Mouse (Mus musculus) thymus, adult 2 months (tissue): Measurements from ENCODE around the gene Fam53b.

Experiments
- CTCF ChIP-seq: fragments of 200-500 bp; IDR thresholded peaks from 2 replicates; pipeline ENCODE4 v1.5.1; 2012; ENCODE audit warnings: mild to moderate bottlenecking, control low read depth, low read length, moderate library complexity, borderline replicate concordance; ENCODE audit not compliant: control insufficient read depth, poor library complexity, insufficient read depth; ENCODE audit errors: extremely low read depth
- POLR2A ChIP-seq: fragments of 200-500 bp; IDR thresholded peaks from 2 replicates; pipeline ENCODE4 v1.6.1; 2012; ENCODE audit warnings: mild to moderate bottlenecking, low read length, control low read depth, moderate library complexity; ENCODE audit not compliant: control insufficient read depth, poor library complexity, insufficient read depth; ENCODE audit errors: extremely low read depth

- TF ChIP-seq CTCF (no peak), POLR2A (no peak)
Observed at GRCm38 (mm10) chr7:132767999-132768370, 45.7 kb downstream of the Fam53b start.
